Mouse (Mus musculus): ENCODE data around the gene R3hdm2. TPM values are rescaled to one million over a fixed set of nuclear protein-coding genes. Genes with fewer than 3 reads are reported as not detected.

R3hdm2 gene
- polyA plus RNA-seq, 1 experiment = 19.3 TPM

GRCm38 (mm10) chr10:127422047-127422446, 41.9 kb downstream of the R3hdm2 start:
- DNase-seq (ENCODE audit: low spot score) = no peak

- no peak for DNase-seq (ENCODE audit: low spot score)
These were observed 45.7 kb downstream of the R3hdm2 start for GRCm38 (mm10) chr10:127425794-127426193.

GRCm38 (mm10) chr10:127426670-127427069, 46.5 kb downstream of the R3hdm2 start:
- no peak for DNase-seq (ENCODE audit: low spot score)

GRCm38 (mm10) chr10:127427107-127427506, 47.0 kb downstream of the R3hdm2 start:
- DNase-seq (ENCODE audit: low spot score) = no peak

DNA sequence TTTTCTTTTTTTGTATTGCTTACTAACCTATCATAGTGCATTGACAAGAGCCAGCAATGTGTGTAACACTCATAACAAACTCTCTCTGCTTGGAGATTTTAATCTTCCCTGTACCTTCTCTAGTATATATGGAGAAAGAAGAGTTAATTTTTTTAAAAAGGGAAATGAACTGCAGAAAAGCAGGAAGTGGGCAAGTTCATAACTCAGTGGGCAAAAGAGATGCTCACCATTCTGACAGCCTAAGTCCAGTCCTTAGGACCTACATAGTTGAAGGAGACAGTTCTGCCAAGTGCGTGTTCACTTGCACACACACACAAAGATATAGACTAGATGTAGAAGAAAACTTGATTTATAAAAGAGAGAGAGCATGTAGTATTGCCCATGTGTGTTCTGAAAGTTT, 47.9 kb downstream of the R3hdm2 start:
- DNase-seq (ENCODE audit: low spot score) = no peak

GRCm38 (mm10) chr10:127429538-127429937, 49.4 kb downstream of the R3hdm2 start:
- no peak for DNase-seq (ENCODE audit: low spot score)

- no peak for DNase-seq (ENCODE audit: low spot score)
These were observed 52.3 kb downstream of the R3hdm2 start for GRCm38 (mm10) chr10:127432466-127432865.

- no peak for DNase-seq (ENCODE audit: low spot score)
These were observed 57.4 kb downstream of the R3hdm2 start for GRCm38 (mm10) chr10:127437354-127438113.

- DNase-seq (ENCODE audit: low spot score) = no peak
These were observed 73.6 kb downstream of the R3hdm2 start for GRCm38 (mm10) chr10:127453701-127454100.

DNA sequence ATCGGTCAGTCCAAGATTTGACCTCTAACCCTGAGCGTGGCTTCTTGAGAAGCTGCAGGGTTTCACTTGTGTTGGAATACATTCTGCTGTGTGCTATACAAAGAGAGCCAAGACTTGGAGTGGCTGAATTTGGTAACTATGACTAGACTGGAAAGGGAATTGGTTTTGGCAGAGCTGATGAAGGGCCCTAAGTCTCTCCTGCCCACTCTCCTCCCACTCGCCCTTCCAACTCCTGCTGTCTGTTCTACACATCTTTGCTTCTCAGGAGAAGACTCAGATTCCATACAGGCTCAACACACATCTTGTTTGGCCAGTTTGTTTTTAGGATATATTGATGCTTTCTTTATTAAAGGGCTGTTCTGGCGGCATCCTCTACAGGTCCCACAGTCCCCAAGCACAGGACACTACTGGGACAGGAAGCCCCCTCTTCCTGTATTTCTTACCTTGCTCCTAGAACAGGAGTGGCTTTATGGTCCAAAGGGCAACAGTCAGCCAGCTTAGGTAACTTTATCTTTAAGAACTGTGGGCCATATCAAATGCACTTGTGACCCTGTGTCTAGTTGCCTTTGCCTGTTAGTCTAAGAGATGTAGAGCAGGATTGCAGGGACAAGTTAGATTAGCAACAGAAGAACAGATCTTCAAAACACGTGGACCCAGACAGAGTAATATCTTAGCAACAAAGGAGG, 82.4 kb downstream of the R3hdm2 start:
- no peak for DNase-seq (ENCODE audit: low spot score)

- DNase-seq (ENCODE audit: low spot score) = no peak
These were observed 91.3 kb downstream of the R3hdm2 start for GRCm38 (mm10) chr10:127471281-127471988.

- no peak for DNase-seq (ENCODE audit: low spot score)
These were observed 92.6 kb downstream of the R3hdm2 start for GRCm38 (mm10) chr10:127472722-127473121.

DNA sequence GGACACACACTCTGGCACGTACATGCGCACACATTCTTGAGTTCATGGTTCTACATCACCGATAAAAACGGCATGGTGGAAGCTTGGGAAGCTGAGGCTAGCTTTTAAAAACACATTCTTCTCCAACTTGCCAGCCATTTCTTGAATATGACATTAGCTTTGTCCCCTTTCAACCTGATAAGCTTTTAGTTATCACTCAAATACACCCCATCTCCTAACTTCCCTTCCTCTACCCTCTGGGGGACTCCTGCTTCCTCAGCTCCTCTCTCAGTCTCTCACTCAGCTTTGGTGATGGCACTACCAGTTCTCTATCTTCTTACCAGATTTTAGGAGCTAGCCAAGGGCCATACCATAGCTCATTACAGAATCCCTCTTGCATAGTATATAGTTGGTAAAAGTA, 95.0 kb downstream of the R3hdm2 start:
- DNase-seq (ENCODE audit: low spot score) = no peak

DNA sequence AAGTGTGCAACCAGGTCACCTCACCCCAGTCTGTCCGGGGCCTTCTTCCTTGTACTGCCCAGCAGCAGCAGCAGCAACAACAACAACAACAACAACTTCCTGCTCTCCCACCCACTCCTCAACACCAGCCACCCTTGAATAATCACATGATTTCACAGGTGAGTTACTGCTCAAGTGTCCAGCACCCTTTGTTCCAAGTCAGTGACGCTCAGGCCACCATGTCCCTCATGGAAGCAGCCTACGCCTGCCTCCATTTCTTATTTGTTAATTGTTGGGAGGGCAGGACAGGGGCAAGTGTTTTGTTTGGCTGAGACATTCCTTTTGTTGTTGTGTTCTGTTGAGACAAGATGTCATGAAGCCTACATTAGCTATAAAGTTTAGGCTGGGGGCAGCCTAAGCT, 96.4 kb downstream of the R3hdm2 start:
- no peak for DNase-seq (ENCODE audit: low spot score)

GRCm38 (mm10) chr10:127477301-127477700, 97.2 kb downstream of the R3hdm2 start:
- DNase-seq (ENCODE audit: low spot score) = no peak

GRCm38 (mm10) chr10:127479131-127479530, 99.0 kb downstream of the R3hdm2 start:
- no peak for DNase-seq (ENCODE audit: low spot score)

GRCm38 (mm10) chr10:127480833-127481813, 101.0 kb downstream of the R3hdm2 start:
- DNase-seq (ENCODE audit: low spot score) = no peak

GRCm38 (mm10) chr10:127485235-127485634, 105.1 kb downstream of the R3hdm2 start:
- no peak for DNase-seq (ENCODE audit: low spot score)

DNA sequence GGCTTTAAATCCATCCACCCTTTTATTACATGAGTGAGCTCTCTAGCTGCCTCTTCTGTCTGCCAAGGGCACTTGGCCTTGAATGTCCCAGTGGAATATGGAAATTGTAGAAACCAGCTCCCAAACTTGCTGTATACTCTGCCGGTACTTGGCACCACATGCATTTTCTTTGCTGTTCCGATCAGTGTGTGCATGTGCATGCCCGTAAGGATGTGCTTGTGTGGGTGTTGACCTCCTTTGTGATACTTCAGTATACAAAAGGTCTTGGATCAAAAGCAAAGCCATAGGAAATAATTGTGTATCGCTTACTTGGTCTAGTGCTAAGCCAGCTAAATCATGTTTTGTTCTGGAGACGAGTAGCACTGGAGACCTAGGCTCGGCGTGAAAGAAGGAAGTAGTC, 108.7 kb downstream of the R3hdm2 start:
- no peak for DNase-seq (ENCODE audit: low spot score)

GRCm38 (mm10) chr10:127490160-127491127, 110.3 kb downstream of the R3hdm2 start:
- no peak for DNase-seq (ENCODE audit: low spot score)
